Mouse (Mus musculus) lung, embryonic 16.5 days (tissue): ENCODE measurements at regions not wholly inside any gene's neighbourhood (a gene's known extent, or its start where the extent isn't known, plus 50 kb on each side); places are given as distances from the start of the nearest gene placed in this dataset.

Experiments
- ATAC-seq: fragments of 200-750 bp; cut with Nextera tagmentation; 2 replicates; pipeline ENCODE4 v1.8.0; 2017; ENCODE audit warnings: low read depth, mild to moderate bottlenecking, moderate library complexity
- H3K27ac ChIP-seq: fragments of 300-500 bp; sonication (generic); 2 replicates; pipeline ENCODE4 v1.5.1; 2014; ENCODE audit warnings: mild to moderate bottlenecking, control low read depth, low read length
- H3K27me3 ChIP-seq: fragments of 300-500 bp; sonication (generic); 2 replicates; pipeline ENCODE4 v1.6.1; 2014; ENCODE audit warnings: low read depth, low read length, mixed read lengths; ENCODE audit not compliant: control insufficient read depth, insufficient read depth
- H3K36me3 ChIP-seq: fragments of 300-500 bp; sonication (generic); 2 replicates; pipeline ENCODE4 v1.6.1; 2014; ENCODE audit warnings: low read length; ENCODE audit not compliant: control insufficient read depth, insufficient read depth
- H3K4me1 ChIP-seq: fragments of 300-500 bp; sonication (generic); replicated peaks from 2 replicates; pipeline ENCODE4 v1.6.1; 2014; ENCODE audit warnings: low read length, mixed read lengths; ENCODE audit not compliant: control insufficient read depth, insufficient read depth
- H3K4me2 ChIP-seq: fragments of 300-500 bp; sonication (generic); 2 replicates; pipeline ENCODE4 v1.6.1; 2014; ENCODE audit warnings: low read depth, low read length, control low read depth
- H3K4me3 ChIP-seq: fragments of 300-500 bp; sonication (generic); 2 replicates; pipeline ENCODE4 v1.5.1; 2014; ENCODE audit warnings: mild to moderate bottlenecking, low read length, control low read depth
- H3K9ac ChIP-seq: fragments of 300-500 bp; sonication (generic); 2 replicates; pipeline ENCODE4 v1.6.1; 2014; ENCODE audit warnings: low read length, control low read depth
- H3K9me3 ChIP-seq: fragments of 300-500 bp; sonication (generic); 2 replicates; pipeline ENCODE4 v1.6.1; 2016; ENCODE audit warnings: low read length; ENCODE audit not compliant: control insufficient read depth
- WGBS: fragments of 180-500 bp; shearing (Covaris S2); extraction: QIAGEN DNeasy Blood & Tissue Kit; methylation state at CpG from one replicate; pipeline ENCODE4 v1.1.7; 2014; 5-methylcytosine and 5-hydroxymethylcytosine counted together

GRCm38 (mm10) chr12:110023192-110024101 is 255.4 kb upstream of the Dio3 start:
- H3K27ac ChIP-seq = no peak overlapping the region
- no peak overlapping the region for H3K4me3 ChIP-seq
- H3K27me3 ChIP-seq = no peaks in the 10 kb centered on the region
- H3K36me3 ChIP-seq = no peaks in the 10 kb centered on the region
- 71% methylated on average over 11 of the region's 11 CpGs for WGBS
- H3K4me1 ChIP-seq = peaks cover 15% of the 10 kb centered on the region
- no peaks in the 10 kb centered on the region for H3K9me3 ChIP-seq
- H3K9ac ChIP-seq = no peak overlapping the region
- no peak overlapping the region for H3K4me2 ChIP-seq
- ATAC-seq = no peak

- no peak overlapping the region for H3K27ac ChIP-seq
- no peak overlapping the region for H3K4me2 ChIP-seq
- H3K36me3 ChIP-seq = no peaks in the 10 kb centered on the region
- H3K9me3 ChIP-seq = no peaks in the 10 kb centered on the region
- peaks cover 15% of the 10 kb centered on the region for H3K4me1 ChIP-seq
- no peak overlapping the region for H3K4me3 ChIP-seq
- no peaks in the 10 kb centered on the region for H3K27me3 ChIP-seq
- no peak for ATAC-seq
- no peak overlapping the region for H3K9ac ChIP-seq
- WGBS = 79% methylated on average over 9 of the region's 9 CpGs
Measured at GRCm38 (mm10) chr12:110024295-110024694, 254.6 kb upstream of the Dio3 start.

DNA sequence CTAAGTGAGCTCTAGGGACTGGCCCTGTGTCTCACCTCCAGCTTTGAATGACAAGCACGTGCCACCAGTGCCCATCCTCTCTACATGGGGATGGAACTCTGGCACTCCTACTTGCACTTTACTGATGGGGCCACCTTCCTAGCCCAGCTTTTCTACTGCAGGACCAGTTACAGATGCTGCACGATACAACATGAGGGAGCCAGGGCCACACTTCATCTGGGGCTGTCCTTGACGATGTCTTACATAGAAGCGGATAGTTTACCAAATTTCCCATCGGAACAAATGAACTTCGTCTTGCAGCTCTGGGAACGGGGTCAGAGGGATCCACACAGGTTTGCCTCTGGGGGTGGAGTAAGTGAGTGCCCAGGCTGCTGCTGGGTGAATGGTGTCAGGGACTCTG is 253.7 kb upstream of the Dio3 start:
- Histone ChIP-seq H3K4me2 (no peak overlapping the region), H3K4me3 (no peak overlapping the region), H3K36me3 (no peaks in the 10 kb centered on the region), H3K9me3 (no peaks in the 10 kb centered on the region), H3K9ac (no peak overlapping the region), H3K27ac (no peak overlapping the region), H3K4me1 (peaks cover 15% of the 10 kb centered on the region), H3K27me3 (no peaks in the 10 kb centered on the region)
- no peak for ATAC-seq
- 85% methylated on average over 7 of the region's 7 CpGs for WGBS

DNA sequence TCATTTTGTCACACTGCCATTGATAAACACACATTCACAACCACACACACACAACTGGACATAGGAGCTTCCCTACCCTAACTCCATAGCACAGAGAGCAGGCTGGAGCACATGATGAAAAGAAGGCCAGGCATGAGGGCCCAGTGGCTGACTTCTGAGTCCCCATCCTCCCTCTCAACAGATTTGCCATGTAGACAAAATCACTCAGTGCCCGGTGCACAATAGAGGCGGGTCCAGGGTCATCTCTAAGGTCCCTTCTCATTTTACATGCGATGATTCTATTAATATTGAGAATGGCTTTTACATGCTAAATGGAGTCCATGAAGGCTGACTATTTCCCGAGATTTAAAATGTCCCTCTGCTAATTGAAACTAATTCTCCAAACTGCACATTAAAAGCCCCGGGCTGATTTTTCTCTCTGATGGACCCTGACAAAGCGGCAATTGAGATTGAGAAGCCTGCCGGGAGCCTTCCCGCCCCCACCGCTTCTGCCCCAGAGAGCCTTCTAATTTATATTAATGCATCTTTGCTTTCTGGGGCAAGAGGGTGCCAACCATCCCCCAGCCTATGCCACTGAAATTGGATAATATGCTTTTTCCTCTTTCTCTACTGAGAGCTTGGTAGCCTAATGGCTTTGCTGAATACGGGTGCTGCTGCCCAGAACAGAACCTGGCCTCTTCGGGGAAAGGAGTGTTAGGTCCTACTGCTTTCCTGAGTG is 252.7 kb upstream of the Dio3 start:
- H3K36me3 ChIP-seq = no peaks in the 10 kb centered on the region
- H3K9ac ChIP-seq = no peak overlapping the region
- H3K27me3 ChIP-seq = no peaks in the 10 kb centered on the region
- no peaks in the 10 kb centered on the region for H3K9me3 ChIP-seq
- no peak overlapping the region for H3K4me2 ChIP-seq
- ATAC-seq = no peak
- 74% methylated on average over 11 of the region's 11 CpGs for WGBS
- H3K4me1 ChIP-seq = peaks cover 8% of the 10 kb centered on the region
- H3K4me3 ChIP-seq = no peak overlapping the region
- no peak overlapping the region for H3K27ac ChIP-seq

DNA sequence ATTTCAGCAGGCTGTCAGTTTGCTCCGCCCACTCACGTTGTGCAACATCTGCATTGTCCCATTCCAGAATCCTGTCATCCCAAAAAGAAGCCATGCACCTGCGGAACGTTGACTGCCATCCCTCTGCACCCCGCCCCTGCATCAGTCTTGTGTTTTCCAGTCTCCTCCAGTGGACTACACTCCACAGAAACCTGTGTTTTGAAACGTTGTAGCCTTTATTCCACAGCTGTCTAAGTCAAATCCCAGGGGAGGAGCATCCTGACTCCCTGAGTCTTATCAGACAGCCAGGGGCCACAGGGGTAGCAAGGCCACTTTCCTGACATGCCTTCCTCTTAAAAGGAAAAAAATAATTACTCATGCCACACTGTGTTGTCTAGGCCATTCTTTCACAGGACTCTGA is 251.5 kb upstream of the Dio3 start:
- no peak for ATAC-seq
- Histone ChIP-seq H3K27ac (no peak overlapping the region), H3K9ac (no peak overlapping the region), H3K27me3 (no peaks in the 10 kb centered on the region), H3K4me3 (no peak overlapping the region), H3K4me2 (no peak overlapping the region), H3K36me3 (no peaks in the 10 kb centered on the region), H3K9me3 (no peaks in the 10 kb centered on the region), H3K4me1 (no peaks in the 10 kb centered on the region)
- WGBS = 52% methylated on average over 6 of the region's 6 CpGs

DNA sequence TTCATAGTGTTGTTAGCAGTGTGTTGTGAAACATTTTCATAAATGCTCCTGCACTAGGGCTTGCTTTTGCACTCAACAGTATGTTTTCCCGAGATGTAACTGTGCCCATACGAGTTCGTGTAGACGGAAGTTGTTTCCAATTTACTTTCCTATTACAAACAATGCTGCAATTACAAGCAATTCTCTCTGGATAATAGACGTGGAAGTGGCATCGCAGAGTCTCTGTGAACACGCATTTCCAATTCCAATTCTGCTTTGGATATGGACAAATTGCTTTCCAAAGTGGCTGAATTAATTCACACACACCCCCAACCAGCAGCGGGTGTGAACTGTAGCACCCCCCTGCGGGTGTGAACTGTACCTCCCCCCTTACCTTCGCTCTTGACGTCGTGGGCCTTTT is 250.9 kb upstream of the Dio3 start:
- ATAC-seq = no peak

GRCm38 (mm10) chr12:110028646-110029045 is 250.2 kb upstream of the Dio3 start:
- H3K4me1 ChIP-seq = no peaks in the 10 kb centered on the region
- no peak overlapping the region for H3K27ac ChIP-seq
- H3K9me3 ChIP-seq = no peaks in the 10 kb centered on the region
- H3K27me3 ChIP-seq = no peaks in the 10 kb centered on the region
- H3K4me3 ChIP-seq = no peak overlapping the region
- no peak overlapping the region for H3K9ac ChIP-seq
- ATAC-seq = no peak
- WGBS = 20% methylated on average over 9 of the region's 9 CpGs
- H3K36me3 ChIP-seq = no peaks in the 10 kb centered on the region
- H3K4me2 ChIP-seq = no peak overlapping the region

More for the DNA sequence above, 250.9 kb upstream of the Dio3 start:
- Histone ChIP-seq H3K9me3 (no peaks in the 10 kb centered on the region), H3K27ac (no peak overlapping the region), H3K4me1 (no peaks in the 10 kb centered on the region), H3K4me2 (no peak overlapping the region), H3K9ac (no peak overlapping the region), H3K4me3 (no peak overlapping the region), H3K36me3 (no peaks in the 10 kb centered on the region), H3K27me3 (no peaks in the 10 kb centered on the region)
- 63% methylated on average over 12 of the region's 12 CpGs for WGBS

DNA sequence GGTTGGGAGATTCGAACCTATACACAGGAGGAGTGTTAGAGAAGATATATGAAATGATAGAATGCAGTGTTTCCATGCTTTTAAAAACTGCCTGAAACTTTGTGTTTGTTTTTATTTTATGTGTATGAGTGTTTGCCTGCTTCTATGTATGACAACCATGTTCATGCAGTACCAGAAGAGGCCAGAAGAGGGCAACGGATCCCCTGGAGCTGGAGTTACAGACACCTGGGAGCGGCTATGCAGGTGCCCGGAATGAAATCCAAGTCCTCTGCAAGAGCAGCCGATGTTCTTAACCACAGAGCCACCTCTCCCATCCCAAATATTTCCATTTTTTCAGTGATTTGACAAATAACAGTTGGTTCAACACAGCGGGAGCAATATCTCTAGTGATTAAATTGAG is 247.5 kb upstream of the Dio3 start:
- Histone ChIP-seq H3K27me3 (no peaks in the 10 kb centered on the region), H3K4me3 (no peak overlapping the region), H3K27ac (no peak overlapping the region), H3K4me1 (no peaks in the 10 kb centered on the region), H3K9me3 (no peaks in the 10 kb centered on the region), H3K4me2 (no peak overlapping the region), H3K36me3 (no peaks in the 10 kb centered on the region), H3K9ac (no peak overlapping the region)
- 54% methylated on average over 6 of the region's 6 CpGs for WGBS
- no peak for ATAC-seq

GRCm38 (mm10) chr12:110035171-110035570 is 243.7 kb upstream of the Dio3 start:
- H3K4me2 ChIP-seq = no peak overlapping the region
- WGBS = 67% methylated on average over 8 of the region's 8 CpGs
- H3K4me1 ChIP-seq = no peaks in the 10 kb centered on the region
- H3K9ac ChIP-seq = no peak overlapping the region
- H3K27ac ChIP-seq = no peak overlapping the region
- no peaks in the 10 kb centered on the region for H3K27me3 ChIP-seq
- H3K36me3 ChIP-seq = no peaks in the 10 kb centered on the region
- no peak for ATAC-seq
- no peaks in the 10 kb centered on the region for H3K9me3 ChIP-seq
- no peak overlapping the region for H3K4me3 ChIP-seq
